Mouse (Mus musculus): ENCODE measurements around the gene Gpr156. TPM values are rescaled to one million over a fixed set of nuclear protein-coding genes. Genes with fewer than 3 reads are reported as not detected.

Gpr156 gene
- 2.1 and 4.5 TPM in 2 replicates for polyA plus RNA-seq (2016; fragmentation: Nextera tagmentation; extraction: Ambion mirVana)

- DNase-seq (ENCODE audit: low spot score), result peak; percentile 73
- H3K4me1 ChIP-seq (replicated peaks), result peaks cover 16% of the 10 kb centered on the region; the same call in 1 of the 2 replicates
- no peaks in the 10 kb centered on the region for H3K9me3 ChIP-seq
- no peaks in the 10 kb centered on the region for H3K36me3 ChIP-seq
- H3K4me3 ChIP-seq, result peak within 1 kb of the TSS; percentile 59
- H3K27me3 ChIP-seq (ENCODE audit: insufficient read depth, poor library complexity, severe bottlenecking), result peaks cover 33% of the 10 kb centered on the region
- peak within 1 kb of the TSS; percentile 82 for H3K27ac ChIP-seq
- WGBS, result 3% methylated on average over 53 of the region's 53 CpGs
These were observed at the start of gene Gpr156 for GRCm38 (mm10) chr16:37916138-37916817. TSS of gene Gpr156 (plus strand) at chr16:37916496.

GRCm38 (mm10) chr16:37867791-37868505, 48.3 kb upstream of the Gpr156 start, which contains the start of gene Lrrc58:
TSS of gene Lrrc58 (plus strand) at chr16:37868389.
- peaks cover 29% of the 10 kb centered on the region for H3K4me1 ChIP-seq (replicated peaks)
- peaks cover 21% of the 10 kb centered on the region for H3K36me3 ChIP-seq
- WGBS, result under 1% methylated on average over 86 of the region's 86 CpGs
- peak; percentile 83 for DNase-seq (ENCODE audit: low spot score)
- no peaks in the 10 kb centered on the region for H3K27me3 ChIP-seq (ENCODE audit: insufficient read depth, poor library complexity, severe bottlenecking)
- H3K9me3 ChIP-seq, result no peaks in the 10 kb centered on the region
- H3K4me3 ChIP-seq, result peak within 1 kb of the TSS; percentile 79
- H3K27ac ChIP-seq, result peak within 1 kb of the TSS; percentile 98

- WGBS, result under 1% methylated on average over 87 of the region's 87 CpGs
- peaks cover 29% of the 10 kb centered on the region for H3K36me3 ChIP-seq
- H3K4me3 ChIP-seq, result peak overlapping the region; percentile 79
- H3K27me3 ChIP-seq (ENCODE audit: insufficient read depth, poor library complexity, severe bottlenecking), result no peaks in the 10 kb centered on the region
- no peaks in the 10 kb centered on the region for H3K9me3 ChIP-seq
- peak; percentile 81 for DNase-seq (ENCODE audit: low spot score)
- H3K27ac ChIP-seq, result peak overlapping the region; percentile 98
- H3K4me1 ChIP-seq (replicated peaks), result peaks cover 29% of the 10 kb centered on the region
These were observed 47.5 kb upstream of the Gpr156 start for GRCm38 (mm10) chr16:37868506-37869469.

- peak overlapping the region; percentile 79 for H3K4me3 ChIP-seq
- 43% methylated on average over 4 of the region's 4 CpGs for WGBS
- DNase-seq (ENCODE audit: low spot score), result no peak
- no peaks in the 10 kb centered on the region for H3K27me3 ChIP-seq (ENCODE audit: insufficient read depth, poor library complexity, severe bottlenecking)
- H3K4me1 ChIP-seq (replicated peaks), result peaks cover 30% of the 10 kb centered on the region
- peaks cover 30% of the 10 kb centered on the region for H3K36me3 ChIP-seq
- no peaks in the 10 kb centered on the region for H3K9me3 ChIP-seq
- H3K27ac ChIP-seq, result peak overlapping the region; percentile 98
These were observed 46.6 kb upstream of the Gpr156 start for GRCm38 (mm10) chr16:37869470-37870231.

- WGBS, result 94% methylated on average over 4 of the region's 4 CpGs
- Histone ChIP-seq H3K4me3 (0 out of 2 replicates have a peak overlapping the region, but pooled peaks have one; percentile 79), H3K36me3 (peaks cover 35% of the 10 kb centered on the region), H3K9me3 (no peaks in the 10 kb centered on the region), H3K4me1 (replicated peaks) (peaks cover 32% of the 10 kb centered on the region), H3K27me3 (ENCODE audit: insufficient read depth, poor library complexity, severe bottlenecking) (no peaks in the 10 kb centered on the region), H3K27ac (no peak overlapping the region)
- no peak for DNase-seq (ENCODE audit: low spot score)
These were observed 45.1 kb upstream of the Gpr156 start for GRCm38 (mm10) chr16:37871112-37871715.

GRCm38 (mm10) chr16:37874501-37875235, 41.6 kb upstream of the Gpr156 start:
- no peak for DNase-seq (ENCODE audit: low spot score)
- no peaks in the 10 kb centered on the region for H3K27me3 ChIP-seq (ENCODE audit: insufficient read depth, poor library complexity, severe bottlenecking)
- no peak overlapping the region for H3K4me3 ChIP-seq
- peaks cover 68% of the 10 kb centered on the region for H3K36me3 ChIP-seq
- no peaks in the 10 kb centered on the region for H3K9me3 ChIP-seq
- 89% methylated on average over 4 of the region's 4 CpGs for WGBS
- no peak overlapping the region for H3K27ac ChIP-seq
- peaks cover 21% of the 10 kb centered on the region for H3K4me1 ChIP-seq (replicated peaks)

- Histone ChIP-seq H3K4me1 (replicated peaks) (0 out of 2 replicates have a peak, but pooled peaks cover 4% of the 10 kb centered on the region), H3K27ac (no peak overlapping the region), H3K27me3 (ENCODE audit: insufficient read depth, poor library complexity, severe bottlenecking) (no peaks in the 10 kb centered on the region), H3K9me3 (no peaks in the 10 kb centered on the region), H3K36me3 (peaks cover 78% of the 10 kb centered on the region), H3K4me3 (no peak overlapping the region)
- 96% methylated on average over 3 of the region's 3 CpGs for WGBS
- DNase-seq (ENCODE audit: low spot score), result no peak
These were observed 38.9 kb upstream of the Gpr156 start for GRCm38 (mm10) chr16:37877406-37877805.

DNA sequence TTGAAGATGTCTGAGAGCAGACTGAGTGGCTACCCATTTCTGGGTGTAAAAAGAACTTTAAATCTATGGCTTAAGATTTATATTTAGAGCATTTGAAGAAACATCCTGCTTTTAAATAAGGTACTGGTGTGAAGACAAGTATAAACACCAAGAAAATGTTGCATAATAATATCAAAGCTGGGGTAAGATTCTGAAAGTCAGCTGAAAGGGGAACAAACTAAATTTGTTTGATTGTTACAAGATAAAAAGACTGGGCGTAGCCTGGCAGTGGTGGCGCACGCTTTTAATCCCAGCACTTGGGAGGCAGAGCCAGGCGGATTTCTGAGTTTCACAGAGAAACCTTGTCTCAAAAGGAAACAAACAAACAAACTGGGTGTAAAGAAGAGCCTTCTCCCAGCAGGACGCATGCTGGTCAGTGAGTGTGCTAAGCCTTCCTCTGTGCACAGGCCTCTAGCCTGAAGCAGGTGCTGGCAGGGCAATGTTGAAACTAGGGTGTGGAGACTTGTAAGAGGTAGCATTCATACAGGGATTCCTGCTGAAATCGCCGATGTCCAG, 37.3 kb upstream of the Gpr156 start:
- H3K4me3 ChIP-seq, result no peak overlapping the region
- 90% methylated on average over 7 of the region's 7 CpGs for WGBS
- no peaks in the 10 kb centered on the region for H3K9me3 ChIP-seq
- H3K27me3 ChIP-seq (ENCODE audit: insufficient read depth, poor library complexity, severe bottlenecking), result no peaks in the 10 kb centered on the region
- DNase-seq (ENCODE audit: low spot score), result no peak
- peaks cover 83% of the 10 kb centered on the region for H3K36me3 ChIP-seq
- H3K27ac ChIP-seq, result no peak overlapping the region
- H3K4me1 ChIP-seq (replicated peaks), result 0 out of 2 replicates have a peak, but pooled peaks cover 4% of the 10 kb centered on the region

- H3K4me1 ChIP-seq (replicated peaks), result 0 out of 2 replicates have a peak, but pooled peaks cover under 1% of the 10 kb centered on the region
- peaks cover 86% of the 10 kb centered on the region for H3K36me3 ChIP-seq
These were observed 36.4 kb upstream of the Gpr156 start for GRCm38 (mm10) chr16:37879750-37880419.

GRCm38 (mm10) chr16:37881168-37881567, 35.1 kb upstream of the Gpr156 start:
- Histone ChIP-seq H3K4me3 (no peak overlapping the region), H3K27me3 (ENCODE audit: insufficient read depth, poor library complexity, severe bottlenecking) (no peaks in the 10 kb centered on the region), H3K4me1 (replicated peaks) (no peaks in the 10 kb centered on the region), H3K27ac (no peak overlapping the region), H3K36me3 (peaks cover 85% of the 10 kb centered on the region), H3K9me3 (no peaks in the 10 kb centered on the region)
- DNase-seq (ENCODE audit: low spot score), result no peak
- 98% methylated on average over 2 of the region's 2 CpGs for WGBS

More at GRCm38 (mm10) chr16:37879750-37880419, 36.4 kb upstream of the Gpr156 start:
- H3K4me3 ChIP-seq, result no peak overlapping the region
- no peaks in the 10 kb centered on the region for H3K27me3 ChIP-seq (ENCODE audit: insufficient read depth, poor library complexity, severe bottlenecking)
- no peak for DNase-seq (ENCODE audit: low spot score)
- H3K27ac ChIP-seq, result no peak overlapping the region
- no peaks in the 10 kb centered on the region for H3K9me3 ChIP-seq
- WGBS, result 94% methylated on average over 4 of the region's 4 CpGs

Measured in hindbrain, embryonic 10.5 days (tissue).